Mouse (Mus musculus) liver, postnatal 0 days (tissue): Measurements from ENCODE around the gene Aars2.
A peak's percentile ranks its signal among the peaks of the same experiment; 100 is the strongest.

Source experiments
- CTCF ChIP-seq: sonication (generic); IDR thresholded peaks from 2 replicates; pipeline ENCODE4 v1.5.1; 2016; ENCODE audit warnings: antibody characterized with exemption, low read depth
- EP300 ChIP-seq: IDR thresholded peaks from 2 replicates; pipeline ENCODE4 v1.6.1; 2016; ENCODE audit warnings: antibody characterized with exemption, low read depth, mild to moderate bottlenecking

DNA sequence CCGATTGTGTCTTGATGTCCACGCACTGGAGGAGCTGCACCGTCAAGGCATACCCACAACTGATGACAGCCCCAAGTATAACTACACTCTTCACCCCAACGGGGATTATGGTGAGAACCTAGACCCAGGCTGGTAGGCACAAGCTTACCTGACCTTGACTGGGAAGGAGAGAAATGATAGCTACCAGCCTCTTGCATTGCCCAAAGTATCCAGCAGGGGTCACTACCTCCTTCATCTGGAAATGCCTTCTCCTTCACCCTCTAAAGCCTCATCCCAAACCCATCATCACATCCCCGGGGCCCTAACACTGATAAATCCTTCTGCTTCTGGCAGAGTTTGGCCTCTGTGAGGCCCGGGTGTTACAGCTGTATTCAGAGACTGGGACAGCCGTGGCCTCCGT, 9.8 kb downstream of the Aars2 start:
- TF ChIP-seq CTCF, result peak; percentile 88
- no peak for TF ChIP-seq EP300
